Mouse (Mus musculus) neural tube, embryonic 11.5 days (tissue): ENCODE results near the gene Aff3. TPM values are rescaled to one million over a fixed set of nuclear protein-coding genes. Genes with fewer than 3 reads are reported as not detected.

Experiments
- ATAC-seq: fragments of 200-750 bp; cut with Nextera tagmentation; 2 replicates; pipeline ENCODE4 v1.8.0; 2017; ENCODE audit warnings: moderate number of reproducible peaks, mild to moderate bottlenecking, moderate TSS enrichment, moderate library complexity; ENCODE audit not compliant: insufficient read depth, low FRiP score, low TSS enrichment
- DNase-seq: peaks from one replicate; pipeline ENCODE4 v3.0.0-alpha.2; 2015; ENCODE audit warnings: low spot score
- H3K27ac ChIP-seq: fragments of 300-500 bp; sonication (generic); 2 replicates; pipeline ENCODE4 v1.5.1; 2014; ENCODE audit warnings: low read depth, mild to moderate bottlenecking, low read length
- H3K27me3 ChIP-seq: fragments of 300-500 bp; sonication (generic); 2 replicates; pipeline ENCODE4 v1.6.1; 2014; ENCODE audit warnings: mild to moderate bottlenecking, low read length, mixed read lengths; ENCODE audit not compliant: control insufficient read depth, insufficient read depth
- H3K36me3 ChIP-seq: fragments of 300-500 bp; sonication (generic); 2 replicates; pipeline ENCODE4 v1.6.1; 2014; ENCODE audit warnings: mild to moderate bottlenecking, low read length, moderate library complexity, mixed read lengths; ENCODE audit not compliant: control insufficient read depth, insufficient read depth
- H3K4me1 ChIP-seq: fragments of 300-500 bp; sonication (generic); 2 replicates; pipeline ENCODE4 v1.6.1; 2014; ENCODE audit warnings: low read length, mixed read lengths; ENCODE audit not compliant: control insufficient read depth, insufficient read depth
- H3K4me2 ChIP-seq: fragments of 300-500 bp; sonication (generic); 2 replicates; pipeline ENCODE4 v1.6.1; 2014; ENCODE audit warnings: low read depth, mild to moderate bottlenecking, moderate library complexity
- H3K4me3 ChIP-seq: fragments of 300-500 bp; sonication (generic); 2 replicates; pipeline ENCODE4 v1.5.1; 2014; ENCODE audit warnings: low read depth, low read length
- H3K9ac ChIP-seq: fragments of 300-500 bp; sonication (generic); 2 replicates; pipeline ENCODE4 v1.6.1; 2014; ENCODE audit warnings: mild to moderate bottlenecking, low read length
- H3K9me3 ChIP-seq: fragments of 300-500 bp; sonication (generic); 2 replicates; pipeline ENCODE4 v1.6.1; 2016; ENCODE audit warnings: low read length; ENCODE audit not compliant: control insufficient read depth
- WGBS: fragments of 180-500 bp; shearing (Covaris S2); extraction: QIAGEN DNeasy Blood & Tissue Kit; methylation state at CpG from one replicate; pipeline ENCODE4 v1.1.7; 2014; 5-methylcytosine and 5-hydroxymethylcytosine counted together
- polyA plus RNA-seq: library from polyadenylated mRNA; unstranded; fragments of >200 nt; fragmentation: Nextera tagmentation; extraction: Ambion mirVana; gene quantifications from 2 replicates; pipeline ENCODE4 v1.2.1, GENCODE M21; 2014

The Aff3 gene
- polyA plus RNA-seq, 1 experiment from 2014 or later, result 33.3 TPM

GRCm38 (mm10) chr1:38408241-38408640 is 256.5 kb downstream of the Aff3 start:
- 66% methylated on average over 3 of the region's 3 CpGs for WGBS
- no peaks in the 10 kb centered on the region for H3K27me3 ChIP-seq
- H3K36me3 ChIP-seq, result no peaks in the 10 kb centered on the region
- no peak overlapping the region for H3K27ac ChIP-seq
- no peak for DNase-seq
- no peak overlapping the region for H3K4me2 ChIP-seq
- H3K4me1 ChIP-seq, result peaks cover 6% of the 10 kb centered on the region; the same call in 1 of the 2 replicates
- H3K9me3 ChIP-seq, result no peaks in the 10 kb centered on the region
- H3K4me3 ChIP-seq, result no peak overlapping the region
- no peak overlapping the region for H3K9ac ChIP-seq
- ATAC-seq, result no peak

- Histone ChIP-seq H3K27me3 (no peaks in the 10 kb centered on the region), H3K4me3 (no peak overlapping the region), H3K4me2 (no peak overlapping the region), H3K9me3 (no peaks in the 10 kb centered on the region), H3K9ac (no peak overlapping the region), H3K4me1 (peaks cover 8% of the 10 kb centered on the region), H3K36me3 (no peaks in the 10 kb centered on the region), H3K27ac (no peak overlapping the region)
- 80% methylated on average over 5 of the region's 5 CpGs for WGBS
- ATAC-seq (no peak), DNase-seq (no peak)
These were observed 261.0 kb downstream of the Aff3 start for GRCm38 (mm10) chr1:38403781-38404180.

GRCm38 (mm10) chr1:38401856-38402255 is 262.9 kb downstream of the Aff3 start:
- Histone ChIP-seq H3K27me3 (no peaks in the 10 kb centered on the region), H3K4me2 (no peak overlapping the region), H3K9me3 (no peaks in the 10 kb centered on the region), H3K27ac (no peak overlapping the region), H3K4me3 (no peak overlapping the region), H3K36me3 (no peaks in the 10 kb centered on the region), H3K4me1 (peaks cover 11% of the 10 kb centered on the region), H3K9ac (no peak overlapping the region)
- no peak; the same call in 1 of the 2 replicates for ATAC-seq
- WGBS, result 42% methylated on average over 4 of the region's 4 CpGs
- DNase-seq, result peak; percentile 60

GRCm38 (mm10) chr1:38399269-38399668 is 265.5 kb downstream of the Aff3 start:
- peaks cover 25% of the 10 kb centered on the region for H3K4me1 ChIP-seq
- no peak for DNase-seq
- H3K27ac ChIP-seq, result no peak overlapping the region
- no peaks in the 10 kb centered on the region for H3K9me3 ChIP-seq
- no peak for ATAC-seq
- no peak overlapping the region for H3K4me3 ChIP-seq
- no peaks in the 10 kb centered on the region for H3K36me3 ChIP-seq
- WGBS, result 91% methylated on average over 10 of the region's 10 CpGs
- H3K4me2 ChIP-seq, result no peak overlapping the region
- H3K9ac ChIP-seq, result no peak overlapping the region
- no peaks in the 10 kb centered on the region for H3K27me3 ChIP-seq

- Histone ChIP-seq H3K27me3 (no peaks in the 10 kb centered on the region), H3K4me2 (no peak overlapping the region), H3K4me1 (peaks cover 29% of the 10 kb centered on the region), H3K9me3 (no peaks in the 10 kb centered on the region), H3K9ac (no peak overlapping the region), H3K36me3 (no peaks in the 10 kb centered on the region), H3K4me3 (no peak overlapping the region), H3K27ac (no peak overlapping the region)
- ATAC-seq (no peak), DNase-seq (no peak)
- 64% methylated on average over 5 of the region's 5 CpGs for whole genome bisulfite sequencing
These were observed 266.2 kb downstream of the Aff3 start for GRCm38 (mm10) chr1:38398566-38398965.

GRCm38 (mm10) chr1:38395194-38395681 is 269.5 kb downstream of the Aff3 start:
- Histone ChIP-seq H3K9me3 (no peaks in the 10 kb centered on the region), H3K27ac (peak overlapping the region; percentile 17; the same call in 1 of the 2 replicates), H3K4me1 (peaks cover 28% of the 10 kb centered on the region), H3K9ac (no peak overlapping the region), H3K4me3 (no peak overlapping the region), H3K36me3 (no peaks in the 10 kb centered on the region), H3K27me3 (no peaks in the 10 kb centered on the region), H3K4me2 (no peak overlapping the region)
- 21% methylated on average over 11 of the region's 11 CpGs for WGBS
- no peak for ATAC-seq
- DNase-seq, result peak; percentile 66

GRCm38 (mm10) chr1:38394493-38394892 is 270.3 kb downstream of the Aff3 start:
- Histone ChIP-seq H3K36me3 (no peaks in the 10 kb centered on the region), H3K4me1 (peaks cover 28% of the 10 kb centered on the region), H3K27me3 (no peaks in the 10 kb centered on the region), H3K27ac (peak overlapping the region; percentile 17; the same call in 1 of the 2 replicates), H3K9me3 (no peaks in the 10 kb centered on the region), H3K4me3 (no peak overlapping the region), H3K4me2 (no peak overlapping the region), H3K9ac (no peak overlapping the region)
- WGBS, result 19% methylated on average over 5 of the region's 5 CpGs
- ATAC-seq, result no peak
- DNase-seq, result peak; percentile 38

GRCm38 (mm10) chr1:38393516-38393915 is 271.2 kb downstream of the Aff3 start:
- no peak overlapping the region for H3K27ac ChIP-seq

GRCm38 (mm10) chr1:38392928-38393327 is 271.8 kb downstream of the Aff3 start:
- ATAC-seq, result no peak

More at GRCm38 (mm10) chr1:38393516-38393915, 271.2 kb downstream of the Aff3 start:
- Histone ChIP-seq H3K4me1 (peaks cover 22% of the 10 kb centered on the region), H3K27me3 (no peaks in the 10 kb centered on the region), H3K4me3 (no peak overlapping the region), H3K9ac (no peak overlapping the region), H3K9me3 (no peaks in the 10 kb centered on the region), H3K4me2 (no peak overlapping the region), H3K36me3 (no peaks in the 10 kb centered on the region)
- WGBS, result 36% methylated on average over 6 of the region's 6 CpGs
- DNase-seq, result peak; percentile 38
- no peak for ATAC-seq

More at GRCm38 (mm10) chr1:38392928-38393327, 271.8 kb downstream of the Aff3 start:
- Histone ChIP-seq H3K4me2 (no peak overlapping the region), H3K9ac (no peak overlapping the region), H3K4me3 (no peak overlapping the region), H3K27me3 (no peaks in the 10 kb centered on the region), H3K27ac (no peak overlapping the region), H3K4me1 (peaks cover 21% of the 10 kb centered on the region), H3K9me3 (no peaks in the 10 kb centered on the region), H3K36me3 (no peaks in the 10 kb centered on the region)
- DNase-seq, result peak; percentile 76
- 47% methylated on average over 2 of the region's 2 CpGs for WGBS
